Mouse (Mus musculus) layer of hippocampus, postnatal 25 days (tissue): ENCODE data around the gene Spink4. TPM values are rescaled to one million over a fixed set of nuclear protein-coding genes. Genes with fewer than 3 reads are reported as not detected.
"Not testable (repeated sequence)": the region's sequence is repeated elsewhere in the genome, so short reads cannot be mapped to it uniquely, and the experiment has no call there.

Experiments
- DNase-seq, 2 experiments: peaks; one replicate each; pipeline ENCODE4 v3.0.0; 2022; ENCODE audit warnings: mixed read lengths in 2 of 2, low spot score in 1 of 2; ENCODE audit errors: extremely low spot score in 1 of 2
- total RNA-seq, 2 experiments: library from RNA; stranded (reverse); gene quantifications; 2 replicates each; pipeline ENCODE4 v1.2.3; 2021

The Spink4 gene
- total RNA-seq, 2 experiments from 2014 or later, result not detected

DNA sequence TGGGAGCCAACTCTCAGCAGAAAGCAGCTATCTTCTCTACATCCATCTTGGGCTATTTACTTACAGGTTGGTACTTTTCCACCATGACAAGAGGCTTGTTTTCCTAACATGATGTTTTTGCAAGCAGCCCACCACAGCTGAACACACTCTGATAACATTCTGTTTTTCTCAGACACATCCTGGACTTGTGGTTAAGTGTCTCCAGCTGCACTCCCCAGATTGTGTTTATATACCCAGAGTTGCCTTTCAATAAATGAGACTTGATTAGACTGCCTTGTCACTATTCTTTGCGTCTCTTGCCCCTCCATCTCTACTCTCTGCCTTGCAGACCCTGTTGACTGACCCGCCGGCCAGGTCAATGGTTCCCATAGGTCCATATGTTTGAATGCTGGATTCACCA, 19.8 kb upstream of the Spink4 start:
- no peak for DNase-seq

DNA sequence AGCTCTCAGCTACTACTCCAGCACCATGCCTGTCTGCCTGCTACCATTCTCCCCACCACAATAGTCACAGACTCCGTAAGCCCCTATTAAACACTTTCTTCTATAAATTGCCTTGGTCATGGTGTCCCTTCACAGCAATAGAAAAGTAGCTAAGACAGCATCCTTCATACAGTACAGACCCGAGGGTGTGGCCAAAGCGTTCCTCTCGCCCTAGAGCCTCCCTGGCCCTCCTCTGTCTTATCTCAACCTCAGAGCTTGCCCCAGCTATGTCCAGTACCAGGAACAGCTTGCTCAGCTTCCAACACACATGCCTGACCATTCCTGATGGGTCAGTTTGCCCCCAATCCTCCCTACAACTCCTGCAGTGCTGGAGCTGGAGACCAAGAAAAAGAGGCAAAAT, 19.2 kb upstream of the Spink4 start:
- no peak for DNase-seq

DNA sequence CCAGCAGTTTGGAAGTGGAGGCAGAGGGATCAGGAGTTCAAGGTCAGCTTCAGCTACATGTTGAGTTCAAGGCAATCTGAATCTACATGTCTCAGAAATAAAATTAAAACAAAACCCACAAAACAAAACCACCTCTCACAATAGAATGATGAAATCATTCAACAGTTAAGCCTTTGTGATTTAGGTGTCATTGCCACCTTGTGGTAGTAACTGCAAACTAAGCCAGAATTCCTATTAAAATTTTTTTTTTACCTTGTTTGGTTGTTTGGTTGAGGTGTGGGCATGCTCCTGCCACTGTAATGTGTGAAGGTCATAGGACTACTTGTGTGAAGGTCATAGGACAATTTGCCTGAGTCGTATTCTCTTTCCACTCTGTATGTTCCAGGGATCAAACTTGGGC, 13.6 kb upstream of the Spink4 start:
- DNase-seq, result no peak

DNA sequence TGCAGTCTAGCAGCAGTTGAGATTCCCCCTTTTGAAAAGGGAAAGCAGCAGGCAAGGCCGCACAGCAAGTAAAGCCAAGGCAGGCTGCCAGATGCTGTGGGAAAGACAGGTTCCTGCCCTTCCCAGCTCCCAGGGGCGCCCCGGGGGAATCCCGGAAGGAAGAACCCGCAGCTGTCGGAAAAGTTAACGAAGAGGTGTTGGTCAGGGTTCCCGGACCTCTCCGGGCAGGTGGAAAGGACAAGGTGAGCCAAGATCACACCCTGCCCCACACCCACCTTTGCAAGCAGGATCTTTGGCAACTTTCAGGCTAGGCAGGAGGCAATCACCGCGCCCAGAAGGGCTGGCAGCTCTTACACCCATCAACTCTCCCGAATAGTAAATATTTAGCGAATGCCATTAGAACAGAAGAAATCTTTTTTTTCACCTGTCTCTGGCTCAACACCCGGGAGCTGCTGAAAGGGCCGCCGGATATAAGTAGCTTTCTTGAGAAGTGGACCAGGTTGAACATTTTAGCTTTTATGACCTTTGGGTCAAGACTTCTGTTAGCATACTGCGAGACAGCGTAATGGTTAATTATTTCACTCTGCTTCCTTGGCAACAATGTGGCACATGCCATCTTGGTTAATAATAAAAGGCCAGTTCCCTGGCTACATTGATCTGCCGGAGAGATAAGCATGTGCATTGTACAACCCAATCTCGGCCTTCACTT, 11.4 kb upstream of the Spink4 start:
- DNase-seq, result no peak

DNA sequence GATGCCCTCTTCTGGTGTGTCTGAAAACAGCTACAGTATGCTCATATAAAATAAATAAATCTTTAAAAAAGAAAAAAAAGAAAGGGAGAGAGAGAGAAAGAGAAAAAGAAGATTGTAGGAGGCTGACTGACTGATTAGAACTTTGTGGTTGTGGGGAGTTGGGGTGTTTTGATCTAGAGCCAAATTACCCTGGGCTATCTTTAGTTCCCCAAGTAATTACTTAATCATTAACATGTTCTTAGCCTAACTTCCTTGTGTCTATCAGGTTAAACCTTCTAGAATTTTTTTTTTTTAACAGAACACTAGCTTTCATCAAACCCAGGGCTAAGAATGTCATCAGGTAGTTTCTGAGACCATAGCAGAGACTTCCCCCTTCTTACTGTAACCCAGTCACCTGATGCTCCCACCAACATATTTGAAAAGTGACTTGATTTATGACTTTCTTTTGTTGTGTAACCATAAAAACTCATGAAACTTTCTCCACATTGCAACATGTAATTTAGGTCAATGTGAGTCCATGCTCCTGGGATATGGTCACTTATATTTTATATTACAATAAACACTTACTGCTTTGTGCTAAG, 5.5 kb upstream of the Spink4 start:
- DNase-seq, result no peak

DNA sequence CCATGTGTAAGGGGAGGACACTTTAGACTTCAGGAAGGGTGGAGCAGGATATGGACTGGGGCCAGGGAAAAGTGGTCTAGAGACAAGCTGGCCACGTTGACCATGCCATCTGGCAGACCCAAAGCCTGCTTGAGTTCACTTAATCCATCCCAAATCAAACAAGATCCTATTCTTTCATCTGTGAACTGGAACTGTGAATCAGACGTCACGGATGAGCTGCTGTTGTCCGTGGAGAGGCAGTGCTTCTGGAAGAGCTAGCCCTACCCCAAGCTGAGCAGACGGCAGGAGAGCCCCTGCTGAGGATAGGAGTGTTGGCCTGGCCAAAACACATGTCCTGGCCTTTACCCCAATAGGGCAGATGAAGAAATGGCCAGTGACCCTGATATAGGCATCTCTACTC, 3.9 kb upstream of the Spink4 start:
- DNase-seq, result no peak

DNA sequence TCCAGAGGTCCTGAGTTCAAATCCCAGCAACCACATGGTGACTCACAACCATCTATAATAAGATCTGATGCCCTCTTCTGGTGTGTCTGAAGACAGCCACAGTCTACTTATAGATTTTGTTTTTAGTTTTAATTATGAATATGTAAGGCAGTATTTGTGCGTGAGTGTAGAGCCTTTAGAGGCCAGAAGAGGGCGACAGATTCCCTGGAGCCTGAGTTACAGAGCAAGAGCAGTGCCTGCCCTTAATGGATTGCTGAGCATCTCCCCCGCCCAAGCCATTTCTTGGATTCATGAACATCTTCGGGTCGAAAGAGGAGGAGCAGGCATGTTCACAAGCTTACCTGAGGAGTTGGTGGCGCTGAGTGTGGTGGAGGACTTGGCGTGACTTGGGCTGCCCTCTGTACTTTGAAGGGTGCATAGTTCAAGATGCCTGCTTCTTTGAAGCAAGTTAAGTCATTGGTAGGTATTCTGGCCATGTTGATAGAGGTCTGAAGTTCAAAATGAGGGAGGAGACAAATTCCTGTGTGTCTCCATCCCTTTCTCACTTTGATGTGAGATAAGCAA, 3.2 kb upstream of the Spink4 start:
- DNase-seq, result no peak

DNA sequence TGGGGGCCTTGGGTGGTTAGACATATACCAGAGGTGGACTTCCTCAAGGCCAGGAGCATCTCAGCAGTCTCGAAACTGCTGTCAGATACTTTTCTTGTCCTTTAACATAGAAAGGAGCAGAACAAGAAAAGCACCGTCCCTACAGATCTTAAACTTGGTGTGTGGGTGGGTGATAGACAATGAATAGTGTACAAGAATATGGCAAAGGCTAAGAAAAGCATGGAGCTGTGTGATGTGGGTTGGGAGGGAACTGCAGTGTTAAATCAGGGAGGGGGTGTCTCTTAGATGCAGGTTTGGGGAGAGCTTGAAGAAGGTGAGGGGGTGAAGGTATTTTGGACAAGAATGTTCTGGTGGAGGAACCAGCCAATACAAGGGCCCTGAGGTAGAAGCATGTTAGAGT, 724 bp downstream of the Spink4 start:
- no peak for DNase-seq

DNA sequence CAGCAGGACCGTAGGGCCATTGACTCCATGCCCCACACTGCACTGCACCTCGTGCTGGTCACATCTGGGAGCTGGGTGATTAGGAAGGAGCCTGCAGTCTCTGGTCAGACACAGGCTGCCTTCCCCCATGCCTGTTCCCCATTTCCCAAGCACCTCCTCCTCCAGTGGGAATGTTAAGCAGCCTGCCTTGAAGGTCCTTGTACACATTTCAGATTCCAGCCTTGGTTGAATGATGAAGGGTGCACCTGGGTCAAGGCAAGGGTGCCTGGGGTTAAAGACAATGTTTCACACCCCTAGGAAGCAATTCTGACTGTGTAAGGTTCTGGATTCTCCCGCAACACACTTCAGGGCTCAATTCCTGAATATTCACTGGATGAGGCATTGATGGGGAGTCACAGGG, 1.4 kb downstream of the Spink4 start:
- DNase-seq, result no peak

DNA sequence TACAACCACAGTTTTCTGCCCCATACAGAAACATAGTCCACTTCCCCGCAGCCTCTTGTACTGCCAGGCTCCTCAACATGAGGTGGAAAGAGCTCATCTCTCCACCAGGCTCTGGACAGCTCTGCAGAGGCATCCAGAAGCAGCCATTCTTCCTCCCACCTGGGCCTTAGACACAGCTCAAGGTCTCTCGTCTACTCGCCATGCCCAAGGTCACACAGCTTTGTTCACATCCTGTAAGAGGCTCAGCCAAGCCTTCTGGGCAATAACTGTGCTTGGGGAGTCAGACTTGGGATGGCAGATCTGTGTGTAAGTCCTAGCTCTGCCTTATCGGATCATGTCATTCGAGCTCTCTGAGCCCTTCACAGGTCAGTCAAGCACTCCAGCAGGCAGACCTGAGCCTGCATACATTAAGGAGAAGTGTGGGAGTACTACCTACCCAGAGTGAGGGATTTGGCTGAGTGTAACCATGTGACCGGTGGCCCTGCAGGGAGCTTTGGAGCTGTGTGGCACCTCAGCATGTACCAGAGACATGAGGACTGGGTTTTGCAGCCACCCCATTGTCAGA, 3.3 kb downstream of the Spink4 start:
- DNase-seq, result no peak

DNA sequence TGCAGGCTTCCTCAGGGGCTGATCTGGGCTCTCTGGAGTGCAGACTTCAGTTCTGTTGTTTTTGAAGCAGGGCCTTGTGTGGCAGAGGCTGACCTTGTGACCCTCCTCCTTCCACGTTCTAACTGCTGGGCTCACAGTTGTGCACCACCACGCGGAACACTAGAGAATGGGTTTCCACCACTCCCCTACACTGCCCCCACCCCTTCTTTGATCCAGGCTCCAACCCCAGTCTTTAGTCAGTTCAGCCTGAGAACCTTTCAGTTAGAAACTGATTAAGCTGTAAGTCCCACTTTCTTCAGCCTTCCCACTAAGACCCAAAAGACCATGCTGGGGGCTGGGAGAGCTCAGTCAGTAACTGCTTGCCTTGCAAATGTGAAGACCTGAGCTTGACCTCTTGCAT, 5.7 kb downstream of the Spink4 start:
- DNase-seq, result no peak

DNA sequence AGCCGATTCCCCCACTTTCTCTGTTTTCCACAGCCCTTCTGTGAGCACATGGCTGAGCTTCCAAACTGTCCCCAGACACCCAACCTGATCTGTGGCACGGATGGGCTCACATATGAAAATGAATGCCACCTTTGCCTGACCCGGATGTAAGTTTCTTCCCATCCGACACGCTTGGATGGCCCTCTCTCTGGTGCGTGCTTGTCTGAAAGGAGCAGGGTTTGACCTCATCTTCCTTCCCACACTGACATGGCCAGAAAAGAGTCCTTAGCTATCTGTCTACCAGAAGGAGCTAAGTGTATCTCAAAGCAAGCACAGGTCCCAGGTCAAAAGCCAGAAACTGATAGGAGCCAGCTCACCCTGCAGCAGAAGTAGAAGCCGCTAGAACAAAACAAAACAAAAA, 9.2 kb downstream of the Spink4 start:
- DNase-seq, result no peak

DNA sequence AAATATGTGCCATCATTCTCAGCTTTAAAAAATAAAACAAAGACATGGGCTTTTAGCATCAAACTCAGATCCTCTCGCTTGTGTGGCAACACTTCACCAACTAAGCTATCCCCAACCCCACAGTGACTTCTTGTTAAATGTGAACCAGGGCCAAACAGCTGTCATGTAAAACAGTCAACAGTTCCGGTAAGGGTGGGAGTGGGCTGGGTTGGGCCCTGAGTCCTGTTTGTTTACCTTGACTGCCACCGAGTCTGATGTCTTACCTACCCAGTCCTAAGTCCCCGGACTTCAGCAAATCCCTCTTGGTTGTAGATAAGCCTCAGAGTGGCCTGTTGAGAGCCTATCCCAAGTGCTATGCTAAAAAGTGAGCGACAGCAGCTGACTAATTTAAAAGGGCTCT, 13.8 kb downstream of the Spink4 start:
- DNase-seq, result no peak

DNA sequence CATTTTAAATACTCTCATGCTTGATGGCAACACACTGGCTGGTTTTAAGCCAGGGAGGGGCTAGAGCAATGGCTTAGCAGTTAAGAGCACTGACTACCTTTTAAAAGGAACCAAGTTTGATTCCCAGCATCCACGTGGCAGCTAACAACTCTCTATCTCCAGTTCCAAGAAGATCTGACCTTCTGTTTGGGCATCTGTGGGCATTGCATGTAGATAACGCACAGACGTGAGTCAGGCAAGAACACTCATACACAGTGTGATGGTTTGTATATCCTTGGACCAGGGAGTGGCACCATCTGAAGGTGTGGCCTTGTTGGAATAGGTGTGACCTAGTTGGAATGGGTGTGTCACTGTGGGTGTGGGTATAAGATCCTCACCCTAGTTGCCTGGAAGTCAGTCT, 14.5 kb downstream of the Spink4 start:
- not testable (repeated sequence) for DNase-seq

DNA sequence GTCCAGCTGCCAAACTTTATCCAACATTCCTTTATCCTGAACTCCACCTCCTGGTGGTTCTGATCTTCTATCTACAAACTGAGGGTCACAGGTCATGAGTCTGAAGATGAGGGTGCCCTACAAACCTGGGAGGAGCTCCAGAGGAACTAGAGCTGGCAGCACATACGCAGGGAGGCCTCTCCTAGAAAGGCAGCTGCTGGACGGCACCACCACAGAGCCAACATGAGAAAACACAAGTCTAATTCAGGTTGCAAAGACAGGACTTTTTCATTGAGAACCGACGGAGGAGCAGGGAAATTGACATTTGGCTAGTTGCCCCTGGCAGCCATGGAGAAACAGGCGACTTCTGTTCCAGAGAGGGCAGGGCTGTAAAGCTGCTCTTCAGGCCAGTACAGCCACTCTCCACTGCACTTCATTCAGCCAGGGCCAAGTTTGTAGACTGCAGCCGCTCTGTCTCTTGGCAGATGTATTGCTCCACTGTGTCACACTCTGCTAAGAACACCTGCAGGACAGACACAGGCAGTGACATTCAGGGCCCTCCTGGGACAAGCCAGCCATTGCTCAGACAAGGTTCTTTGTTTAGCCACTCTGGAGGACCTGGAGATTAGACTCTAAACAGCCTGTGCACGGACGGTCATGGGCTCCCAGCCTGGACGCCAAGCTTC, 16.5 kb downstream of the Spink4 start:
- DNase-seq, result peak; percentile 17 to 37

DNA sequence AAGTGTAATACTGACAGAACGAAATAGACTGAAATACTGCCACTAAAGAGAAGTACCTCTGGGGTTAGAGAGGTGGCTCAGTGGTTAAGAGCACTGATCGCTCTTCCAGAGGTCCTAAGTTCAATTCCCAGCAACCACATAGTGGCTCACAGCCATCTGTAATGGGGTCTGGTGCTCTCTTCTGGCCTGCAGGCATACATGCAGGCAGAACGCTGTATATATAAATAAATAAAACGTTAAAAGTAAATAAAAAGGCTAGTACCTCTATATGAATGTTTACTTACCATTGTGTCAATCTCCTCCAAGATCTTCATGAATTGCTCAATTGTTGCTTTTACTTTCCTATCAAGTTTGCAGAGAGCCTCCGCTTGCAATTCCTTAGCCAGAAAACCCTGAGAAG, 18.9 kb downstream of the Spink4 start:
- DNase-seq, result no peak

DNA sequence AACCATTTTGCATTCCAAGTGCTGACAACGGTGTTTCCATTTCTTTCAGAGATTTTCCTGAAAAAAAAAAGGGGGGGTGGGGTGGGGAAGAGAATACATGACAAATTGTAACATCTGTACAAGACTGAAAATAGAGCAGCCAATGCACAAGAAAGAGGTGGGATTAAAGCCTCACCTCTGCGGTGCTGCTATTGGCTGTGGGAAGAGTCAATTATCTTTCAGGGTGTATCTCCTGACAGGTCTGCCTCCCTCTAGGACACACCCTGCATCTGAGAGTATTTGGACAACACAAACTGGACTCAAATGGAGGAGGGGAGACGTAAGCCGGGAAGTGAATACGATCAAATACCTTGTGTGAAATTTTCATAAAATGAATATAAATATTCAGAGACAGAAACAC, 23.8 kb downstream of the Spink4 start:
- no peak for DNase-seq

DNA sequence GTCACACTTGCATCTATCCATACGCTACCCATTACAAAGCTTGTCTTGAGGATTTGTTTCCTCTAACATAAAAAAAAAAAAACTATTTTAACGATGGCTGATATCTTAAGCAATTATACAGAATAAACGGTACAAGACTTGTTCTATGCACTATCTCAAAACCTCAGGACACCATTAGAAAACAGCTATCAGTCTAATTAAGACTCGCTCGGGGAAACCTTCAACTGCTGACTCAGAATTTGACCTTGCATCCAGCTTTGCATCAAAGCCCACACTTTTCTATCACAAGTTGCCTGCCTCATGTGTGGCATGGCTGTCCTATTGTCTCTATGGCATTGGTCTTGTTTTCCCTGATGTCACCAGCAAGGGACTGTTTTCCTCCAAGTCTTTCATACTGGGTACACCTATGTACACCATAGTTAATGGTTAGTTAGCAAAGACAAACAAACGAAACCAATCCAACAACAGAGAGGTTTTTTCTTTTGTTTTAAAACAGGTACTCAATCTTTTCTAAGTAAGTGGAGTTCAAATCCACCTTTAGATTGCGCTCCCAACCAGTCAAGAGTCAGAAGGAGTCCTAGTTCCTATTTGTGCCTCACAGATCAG, 26.8 kb downstream of the Spink4 start:
- no peak for DNase-seq

DNA sequence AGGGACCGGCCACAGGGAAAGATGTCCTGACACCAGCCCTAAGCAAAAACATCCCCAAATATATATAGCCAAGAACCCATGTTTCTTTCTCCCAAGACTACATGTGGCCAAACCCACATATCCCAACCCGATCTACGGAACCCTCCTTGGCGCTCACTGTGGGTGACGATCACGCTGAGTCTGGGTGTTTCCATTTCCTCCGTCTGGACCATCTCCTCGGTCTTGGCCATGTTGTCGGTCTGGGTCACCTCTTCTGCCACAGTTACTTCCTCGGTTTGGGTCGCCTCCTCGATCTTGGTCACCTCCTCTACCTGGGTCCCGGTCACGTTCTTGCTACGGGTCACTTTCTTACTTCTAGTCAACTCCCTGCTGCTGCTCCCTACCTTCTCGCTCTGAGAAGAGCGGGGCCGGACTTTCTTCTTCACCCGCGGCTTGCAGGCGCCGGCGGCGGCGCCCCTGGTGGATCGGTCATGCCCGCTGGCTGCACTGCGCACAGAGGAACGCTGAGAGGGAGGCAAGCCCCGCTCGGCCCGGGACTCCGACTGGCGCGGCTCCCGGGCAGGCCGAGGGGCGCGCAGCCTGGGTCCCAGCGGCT, 27.8 kb downstream of the Spink4 start:
- no peak for DNase-seq

DNA sequence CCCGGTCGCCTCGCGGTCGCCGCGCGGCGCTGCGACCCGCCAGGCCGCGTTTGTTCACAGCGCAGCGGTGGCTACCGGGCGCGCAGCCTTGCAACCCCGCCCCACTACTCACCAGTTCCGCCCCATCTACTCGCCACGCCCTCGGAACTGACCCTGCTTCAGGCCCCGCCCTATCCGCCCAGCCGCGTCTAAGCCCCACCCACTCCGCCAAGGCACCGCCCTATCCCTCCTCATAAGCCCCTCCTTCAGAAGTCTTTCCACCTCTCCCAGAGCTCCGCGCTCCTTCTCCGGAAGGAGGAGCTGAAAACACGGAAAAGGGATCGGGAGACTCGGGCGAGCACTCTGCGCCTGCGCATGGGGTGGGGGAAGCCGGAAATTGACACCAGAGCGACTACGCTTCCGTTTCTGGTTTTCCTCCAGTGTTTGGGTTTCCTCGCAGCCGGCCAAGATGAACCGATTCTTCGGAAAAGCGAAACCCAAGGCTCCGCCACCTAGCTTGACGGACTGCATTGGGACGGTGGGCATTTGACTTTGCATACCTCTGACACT, 28.4 kb downstream of the Spink4 start, which contains the start of the genes Bag1 and Chmp5:
TSS of gene Bag1 (minus strand) at position 135 of the 549 bp plus-strand sequence.
TSS of gene Chmp5 (plus strand) at position 248 of the 549 bp plus-strand sequence.
- DNase-seq, result peak; percentile 90 to 93
